Mouse (Mus musculus): ENCODE measurements at regions not wholly inside any gene's neighbourhood (a gene's known extent, or its start where the extent isn't known, plus 50 kb on each side); places are given as distances from the start of the nearest gene placed in this dataset.

DNA sequence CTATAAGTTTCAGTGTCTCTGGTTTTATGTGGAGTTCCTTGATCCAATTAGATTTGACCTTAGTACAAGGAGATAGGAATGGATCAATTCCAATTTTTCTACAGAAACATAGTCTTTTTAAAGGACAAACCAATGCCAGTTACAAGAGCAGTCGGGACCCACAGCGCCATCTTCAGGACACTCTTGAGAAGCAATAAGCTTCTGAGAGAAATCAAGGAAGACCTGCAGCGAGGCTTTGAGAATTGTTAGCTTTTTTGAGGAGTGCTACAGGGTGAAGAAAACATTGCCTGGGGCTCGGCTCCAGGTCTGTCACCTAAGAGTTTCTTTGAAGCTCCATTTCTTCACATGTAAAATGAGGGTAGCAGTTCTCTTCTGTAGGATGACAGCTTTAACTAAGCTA lies 112.0 kb upstream of the Ppm1h start:
- DNase-seq = no peak

- peak; percentile 39 for DNase-seq
Measured at GRCm38 (mm10) chr10:122569546-122570202, 108.9 kb upstream of the Ppm1h start.

DNA sequence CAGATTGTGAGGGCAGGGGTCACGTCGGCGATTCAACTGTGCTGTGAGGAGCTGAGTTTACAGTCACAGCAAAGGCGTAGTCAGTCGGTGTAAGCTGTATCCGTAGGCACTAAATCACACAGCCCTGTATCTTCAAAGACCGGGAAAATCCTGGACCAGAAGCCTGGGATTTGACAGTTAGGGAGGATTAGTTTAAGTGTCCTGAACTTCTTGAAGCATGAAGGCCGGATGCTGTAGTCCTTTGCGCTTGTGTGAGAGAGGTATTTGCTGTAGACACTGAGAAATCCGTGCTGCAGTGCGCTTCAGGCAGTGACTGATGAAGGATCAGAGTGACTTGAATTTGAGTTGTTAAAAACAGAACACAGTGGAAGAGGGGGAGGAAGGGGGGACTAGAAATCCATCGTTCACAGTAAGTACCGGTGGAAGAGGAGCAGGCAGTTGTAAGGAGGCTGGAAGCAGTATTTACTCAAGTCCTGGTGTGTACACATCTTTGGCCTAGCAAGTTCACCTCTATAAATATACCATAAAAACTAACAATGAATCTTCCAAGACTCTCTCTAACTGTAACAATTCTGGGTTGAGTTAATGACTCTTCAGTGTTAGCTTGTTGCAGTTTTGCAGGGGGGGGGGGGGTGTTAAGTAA lies 107.5 kb upstream of the Ppm1h start:
- peak; percentile 47 for DNase-seq

- DNase-seq = no peak
Measured at GRCm38 (mm10) chr10:122576171-122577063, 102.1 kb upstream of the Ppm1h start.

DNA sequence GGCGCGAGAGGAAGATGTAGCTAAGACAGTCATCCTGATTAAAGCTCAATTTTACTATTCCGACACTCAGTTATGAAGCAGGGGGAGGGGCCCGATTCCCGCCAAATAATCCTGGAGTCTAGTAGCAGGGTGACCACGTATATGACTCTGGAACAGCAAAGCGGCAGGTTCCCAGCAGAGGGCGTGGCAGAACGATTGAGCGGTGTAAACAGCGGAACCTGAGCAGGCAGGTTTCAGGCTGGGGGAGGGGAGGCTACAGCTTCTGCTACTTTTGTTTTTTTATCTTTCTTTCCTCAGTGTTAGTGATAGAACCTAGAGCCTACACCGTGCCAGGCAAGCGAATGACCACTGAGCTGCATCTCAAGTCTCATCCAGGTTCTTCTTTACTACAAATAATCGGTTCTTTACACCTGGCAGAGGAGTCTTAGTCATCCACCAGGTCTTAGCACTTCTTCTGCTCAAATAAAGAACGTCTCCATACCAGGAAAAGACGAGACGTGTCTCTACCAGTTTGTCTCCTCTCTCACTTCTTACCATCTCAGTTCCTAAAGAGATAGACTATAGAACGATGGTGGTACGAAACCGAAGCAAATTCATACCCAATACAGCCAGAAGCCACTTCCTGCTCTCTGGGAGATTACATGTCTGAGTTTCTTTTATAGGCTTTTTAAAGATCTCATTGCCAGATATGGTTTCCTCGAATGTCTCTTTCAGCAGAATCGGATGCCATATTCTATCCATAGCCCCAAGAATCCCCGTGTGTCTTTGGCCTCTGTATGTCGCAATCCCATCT lies 100.2 kb upstream of the Ppm1h start:
- no peak for DNase-seq

- DNase-seq = no peak
Measured at GRCm38 (mm10) chr10:122581096-122581495, 97.5 kb upstream of the Ppm1h start.

DNA sequence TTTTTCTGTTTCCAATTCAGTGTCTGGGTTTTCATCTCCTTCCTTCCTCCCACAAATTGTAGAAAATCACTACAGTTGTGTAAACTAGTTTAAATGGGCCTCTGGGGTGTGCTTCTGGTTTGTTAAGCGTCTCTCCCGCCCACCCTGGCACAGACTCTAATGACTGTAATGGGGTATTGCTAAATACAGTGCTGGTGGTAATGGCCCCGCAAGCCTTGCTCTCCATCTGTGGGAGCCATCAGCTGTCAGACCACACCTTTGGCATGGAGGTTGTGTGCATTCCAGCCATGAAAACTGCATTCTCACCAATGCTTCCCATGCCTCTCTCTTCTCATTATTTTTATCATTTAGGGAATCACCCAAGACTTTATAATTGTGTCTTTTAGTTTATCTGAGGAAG lies 91.0 kb upstream of the Ppm1h start:
- no peak for DNase-seq

DNA sequence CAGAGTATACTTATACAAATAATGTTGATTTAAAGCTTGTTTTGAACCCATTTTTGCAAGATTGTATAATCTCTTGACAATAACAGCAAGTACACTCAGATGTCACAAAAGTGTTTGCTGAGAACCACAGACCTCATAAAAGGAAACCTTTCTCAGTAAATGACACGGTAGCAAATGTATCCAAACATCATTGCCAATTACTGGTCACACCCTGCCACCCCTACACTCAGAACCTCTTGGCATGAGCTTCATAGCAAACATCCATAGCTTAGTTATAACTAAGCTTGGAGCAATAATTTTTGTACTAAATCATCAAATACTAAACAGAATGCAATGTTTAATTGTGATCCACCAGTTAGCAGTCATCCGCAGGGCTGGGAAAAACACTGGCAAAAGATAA lies 79.1 kb upstream of the Ppm1h start:
- DNase-seq = no peak

- peak; percentile 90 for DNase-seq
Measured at GRCm38 (mm10) chr10:122602394-122602793, 76.2 kb upstream of the Ppm1h start.

- no peak for DNase-seq
Measured at GRCm38 (mm10) chr10:122603960-122604359, 74.6 kb upstream of the Ppm1h start.

GRCm38 (mm10) chr10:122613281-122613680 lies 65.3 kb upstream of the Ppm1h start:
- DNase-seq = no peak

DNA sequence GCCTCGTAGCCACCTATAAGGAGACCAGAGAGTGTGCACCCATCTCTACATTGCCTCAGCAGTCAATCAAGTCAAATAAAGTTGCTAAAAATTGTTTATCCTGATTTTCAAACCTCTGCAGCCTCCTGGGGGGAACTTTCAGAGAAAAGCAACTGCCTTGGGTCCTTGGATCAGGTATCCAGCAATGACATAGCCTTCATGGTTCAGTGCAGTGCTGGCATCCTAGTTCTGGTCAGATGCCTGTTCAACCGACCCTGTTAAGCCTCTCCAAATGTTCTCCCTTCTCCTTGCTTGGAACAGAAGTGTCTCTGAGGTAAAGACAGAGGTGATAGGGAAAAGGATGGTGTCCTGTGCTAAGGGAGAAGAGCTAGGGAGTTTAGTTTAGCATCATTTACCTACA lies 64.7 kb upstream of the Ppm1h start:
- no peak for DNase-seq

GRCm38 (mm10) chr10:122614720-122615119 lies 63.8 kb upstream of the Ppm1h start:
- no peak for DNase-seq

DNA sequence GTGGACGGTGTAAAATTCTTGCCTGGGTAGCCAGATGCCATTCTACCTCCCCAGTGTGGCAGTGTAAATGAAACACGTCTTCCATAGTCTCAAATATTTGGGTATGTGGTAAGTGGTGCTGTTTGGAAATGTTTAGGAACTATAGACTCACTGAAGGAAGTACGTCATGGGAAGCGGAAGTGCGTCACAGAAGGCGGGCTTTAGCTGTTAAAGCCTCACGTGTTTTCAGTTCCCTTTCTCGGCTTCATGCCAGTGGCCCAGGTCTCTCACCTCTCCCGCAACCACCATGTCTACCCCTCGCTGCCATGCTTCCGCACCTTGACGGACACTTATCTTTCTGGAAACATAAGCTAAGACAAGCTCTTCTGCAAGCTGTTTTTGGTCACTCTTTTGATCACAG lies 62.9 kb upstream of the Ppm1h start:
- DNase-seq = no peak

DNA sequence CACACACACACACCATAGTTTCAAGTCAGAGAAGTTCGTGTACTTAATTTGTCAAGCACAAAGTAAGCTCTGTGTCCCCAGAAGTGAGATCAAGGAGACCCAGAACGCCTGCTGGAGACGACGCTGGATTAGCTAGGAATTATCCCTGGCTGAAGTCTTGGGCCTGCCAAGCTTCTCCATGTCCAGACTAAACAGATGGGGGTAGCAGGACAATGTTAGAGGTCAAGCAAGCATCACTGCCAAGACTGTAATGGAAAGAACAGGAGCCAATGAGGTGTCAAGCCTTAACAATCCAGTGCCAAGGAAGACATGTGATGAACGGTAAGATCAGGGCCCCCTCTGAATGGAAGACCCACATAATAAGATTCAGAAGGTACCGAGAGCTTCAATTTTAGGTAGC lies 62.2 kb upstream of the Ppm1h start:
- peak; percentile 68 for DNase-seq

GRCm38 (mm10) chr10:122618854-122619253 lies 59.7 kb upstream of the Ppm1h start:
- DNase-seq = peak; percentile 90

DNA sequence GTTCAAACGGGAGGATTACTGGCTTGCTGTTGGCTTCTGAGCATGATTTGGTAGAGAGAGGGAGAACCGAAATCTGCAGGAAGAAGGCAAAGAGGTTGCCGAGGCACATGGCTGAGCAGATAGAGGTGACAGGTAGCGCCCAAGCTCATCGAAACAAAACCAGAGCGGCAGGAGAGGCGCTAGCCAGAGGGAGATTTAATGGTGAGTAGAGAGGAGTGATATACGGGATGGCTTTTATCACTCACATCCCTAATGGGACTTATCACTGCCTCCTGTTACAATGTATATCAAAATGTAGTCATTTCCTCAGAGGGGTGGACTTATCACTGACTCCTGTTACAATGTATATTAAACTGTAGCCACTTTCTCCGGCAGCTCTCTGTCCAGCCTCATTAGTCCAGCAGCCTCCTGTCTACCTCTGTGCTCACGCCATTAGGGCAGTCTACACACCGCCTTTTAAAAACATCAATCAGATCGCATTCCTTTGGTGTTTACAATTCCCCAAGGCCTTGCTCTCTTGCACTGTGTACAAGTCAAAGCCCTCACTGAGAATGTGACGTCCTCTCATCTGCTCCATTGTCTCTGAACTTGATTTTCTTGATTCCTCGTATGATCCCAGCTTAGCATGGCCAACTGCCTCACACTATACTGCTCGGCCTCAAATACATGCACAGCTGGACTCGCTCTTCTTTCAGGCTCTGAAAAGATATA lies 59.0 kb upstream of the Ppm1h start:
- DNase-seq = peak; percentile 52
